Mouse (Mus musculus): Measurements from ENCODE around the gene Hist2h2aa2.
"Not testable (repeated sequence)": the region's sequence is repeated elsewhere in the genome, so short reads cannot be mapped to it uniquely, and the experiment has no call there.

Hist2h2aa2 gene

GRCm38 (mm10) chr3:96198601-96199251 lies 41.4 kb downstream of the Hist2h2aa2 start:
- DNase-seq (ENCODE audit: low read depth, low spot score), result not testable (repeated sequence)

DNA sequence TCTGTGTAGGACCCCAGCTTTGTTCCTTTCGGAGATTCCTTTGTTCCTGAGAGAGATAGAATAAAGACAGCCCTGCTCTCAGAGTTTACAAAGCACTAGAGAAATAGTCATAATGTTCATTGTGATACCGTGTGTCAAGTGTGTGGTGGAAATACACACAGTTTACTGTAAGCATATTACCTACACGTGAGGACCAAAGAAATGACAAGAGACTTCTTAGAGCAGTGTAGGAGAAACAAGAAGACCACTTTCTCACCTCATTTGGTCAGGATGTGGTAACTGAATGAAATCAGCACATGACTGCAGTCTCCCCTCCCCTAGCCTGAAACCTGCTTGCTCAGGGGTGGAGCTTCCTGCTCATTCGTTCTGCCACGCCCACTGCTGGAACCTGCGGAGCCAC lies 41.9 kb downstream of the Hist2h2aa2 start:
- DNase-seq (ENCODE audit: low read depth, low spot score), result no peak

GRCm38 (mm10) chr3:96197129-96197749 lies 42.8 kb downstream of the Hist2h2aa2 start:
- peak; percentile 85 for DNase-seq (ENCODE audit: low read depth, low spot score)

DNA sequence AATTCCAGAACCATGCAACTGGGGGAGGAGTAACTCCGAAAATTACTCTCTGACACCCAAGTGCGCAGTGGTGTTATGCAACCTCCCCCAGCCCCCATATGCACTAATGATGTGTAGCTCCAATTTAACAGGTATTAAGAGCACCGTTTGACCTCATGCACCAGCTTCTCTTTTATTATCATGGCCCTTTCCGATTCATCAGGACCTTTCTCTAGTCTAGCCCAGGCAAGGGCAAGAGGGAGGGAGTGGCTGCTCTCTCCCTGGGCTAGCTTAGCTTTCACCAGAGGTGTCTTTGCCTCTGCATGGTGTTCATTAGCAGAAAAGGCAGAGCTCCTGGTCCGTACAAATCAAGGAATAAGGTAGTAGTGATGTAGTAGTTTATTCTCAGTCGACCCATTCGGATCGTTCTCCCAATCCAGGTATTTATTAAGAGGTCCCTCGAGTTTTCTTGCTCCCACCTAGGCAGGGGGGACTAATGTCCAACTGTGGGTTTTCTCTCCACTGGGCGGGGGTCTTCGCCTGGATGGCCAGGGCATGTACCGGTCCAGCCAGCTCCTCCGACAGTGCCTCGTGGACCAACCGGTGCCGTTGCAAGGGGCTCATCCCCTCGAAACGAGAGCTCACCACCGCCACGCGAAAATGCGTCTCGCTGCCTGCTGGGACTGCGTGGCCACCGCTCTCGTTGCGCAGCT lies 43.5 kb downstream of the Hist2h2aa2 start:
- no peak for DNase-seq (ENCODE audit: low read depth, low spot score)

DNA sequence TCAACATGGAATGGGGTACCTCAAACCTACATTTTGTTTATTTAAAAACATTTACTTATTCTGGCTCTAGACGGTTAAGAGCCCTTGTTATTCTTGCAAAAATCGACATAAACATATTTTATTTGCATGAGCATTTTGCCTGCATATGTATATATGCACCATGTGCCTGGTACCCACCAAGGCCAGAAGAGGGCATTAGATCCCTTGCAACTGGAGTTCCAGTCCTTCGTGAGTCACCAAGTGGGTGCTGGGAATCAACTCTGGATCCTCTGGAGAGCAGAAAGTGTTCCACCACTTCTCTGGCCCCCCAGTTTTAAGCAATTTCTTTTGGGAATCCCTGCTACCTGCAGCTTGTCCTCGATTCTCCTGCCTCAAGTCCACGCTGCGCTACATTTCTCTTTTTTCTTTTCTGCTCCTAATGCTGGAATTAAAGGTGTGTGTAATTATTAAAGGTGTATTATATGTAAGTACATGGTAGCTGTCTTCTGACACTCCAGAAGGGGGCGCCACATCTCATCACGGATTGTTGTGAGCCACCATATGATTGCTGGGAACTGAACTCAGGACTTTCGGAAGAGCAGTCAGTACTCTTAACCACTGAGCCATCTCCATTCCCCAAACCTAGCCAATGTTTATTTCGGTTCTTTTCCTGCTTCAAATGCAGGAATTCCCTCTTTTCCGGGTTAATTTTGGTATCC lies 44.3 kb downstream of the Hist2h2aa2 start:
- no peak for DNase-seq (ENCODE audit: low read depth, low spot score)

GRCm38 (mm10) chr3:96194966-96195365 lies 45.1 kb downstream of the Hist2h2aa2 start:
- DNase-seq (ENCODE audit: low read depth, low spot score), result no peak

DNA sequence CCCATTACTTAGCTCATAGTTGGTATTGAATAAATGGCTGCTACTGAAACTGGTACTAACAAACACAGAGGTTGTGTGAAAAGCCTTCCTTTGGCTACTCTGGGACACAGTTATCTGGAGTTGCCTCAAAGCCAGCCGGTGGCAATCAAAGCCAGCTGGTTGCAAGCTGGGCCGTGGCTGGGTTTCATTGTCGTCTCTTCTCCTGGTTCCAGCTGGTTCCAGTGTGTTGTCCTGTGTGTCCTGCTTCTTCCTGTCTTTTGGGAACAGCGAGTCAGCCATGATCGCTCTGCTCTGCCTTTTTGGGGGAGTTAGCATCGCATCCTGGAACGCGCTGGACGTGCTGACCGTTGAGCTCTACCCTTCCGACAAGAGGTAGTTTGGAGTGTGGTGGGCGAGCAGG lies 47.1 kb downstream of the Hist2h2aa2 start:
- DNase-seq (ENCODE audit: low read depth, low spot score), result no peak

Measured in embryo, embryonic 11.5 days (tissue).